ENCODE assay signal across 8 mouse cellular contexts in genomic region chrX:50550297-50550696, GRCm38 (mm10).
DNase-seq lines count a peak whose midpoint lies in the region; ATAC-seq and TF ChIP-seq lines count a peak whose summit lies in the region.

No protein-coding gene starts in this region.

- no peak overlapping the region; the same call in 1 of the 2 replicates for H3K27ac ChIP-seq in heart, embryonic 10.5 days
- no peak overlapping the region for H3K27ac ChIP-seq in ES-E14 (ENCODE audit: insufficient read depth, low read depth, low read length, poor library complexity, severe bottlenecking)
- no peak overlapping the region for H3K27ac ChIP-seq in forebrain, embryonic 10.5 days
- no peak overlapping the region for H3K27ac ChIP-seq in hindbrain, postnatal 0 days
- no peak overlapping the region for H3K27ac ChIP-seq in lung, postnatal 0 days (ENCODE audit: low read length)

- peak; percentile 53 for TF ChIP-seq CTCF in hindbrain, postnatal 0 days (IDR thresholded peaks at IDR 0.05; ENCODE audit: low read depth)
- TF ChIP-seq CTCF in lung, postnatal 0 days (IDR thresholded peaks at IDR 0.05): peak; percentile 68

- 48% methylated on average over 10 of the region's 10 CpGs for WGBS in heart, embryonic 10.5 days
- 54% methylated on average over 10 of the region's 10 CpGs for WGBS in forebrain, embryonic 10.5 days
- 35% methylated on average over 10 of the region's 10 CpGs for WGBS in hindbrain, postnatal 0 days
- WGBS in lung, postnatal 0 days: 57% methylated on average over 10 of the region's 10 CpGs

- in situ Hi-C loops in ES-E14 (cut with MboI; ENCODE audit: low sequenced_read_pairs in 2 of 2, unreplicated experiment in 2 of 2): no loop called here

- no peaks in the 10 kb centered on the region for H3K27me3 ChIP-seq in heart, embryonic 10.5 days (ENCODE audit: insufficient read depth, poor library complexity, severe bottlenecking)
- H3K27me3 ChIP-seq in forebrain, embryonic 10.5 days (ENCODE audit: poor library complexity, severe bottlenecking): no peaks in the 10 kb centered on the region
- H3K27me3 ChIP-seq in hindbrain, postnatal 0 days (ENCODE audit: insufficient read depth, low read length): no peaks in the 10 kb centered on the region
- H3K27me3 ChIP-seq in lung, postnatal 0 days (replicated peaks; ENCODE audit: insufficient read depth, low read length): no peaks in the 10 kb centered on the region

- H3K4me1 ChIP-seq in heart, embryonic 10.5 days: no peaks in the 10 kb centered on the region
- no peaks in the 10 kb centered on the region for H3K4me1 ChIP-seq in ES-E14 (ENCODE audit: control insufficient read depth in 2 of 2, insufficient read depth in 2 of 2, low read length in 2 of 2, poor library complexity in 1 of 2)
- H3K4me1 ChIP-seq in forebrain, embryonic 10.5 days: no peaks in the 10 kb centered on the region
- H3K4me1 ChIP-seq in hindbrain, postnatal 0 days (ENCODE audit: insufficient read depth, low read length): no peaks in the 10 kb centered on the region
- no peaks in the 10 kb centered on the region for H3K4me1 ChIP-seq in lung, postnatal 0 days (ENCODE audit: insufficient read depth, low read depth, low read length)

- peak overlapping the region; percentile 47 for H3K4me3 ChIP-seq in heart, embryonic 10.5 days
- H3K4me3 ChIP-seq in ES-E14 (ENCODE audit: insufficient read depth in 1 of 2, low read depth in 1 of 2, low read length in 2 of 2, poor library complexity in 1 of 2, severe bottlenecking in 1 of 2): peak overlapping the region; percentile 43 to 68
- H3K4me3 ChIP-seq in forebrain, embryonic 10.5 days: peak overlapping the region; percentile 35
- H3K4me3 ChIP-seq in hindbrain, postnatal 0 days (ENCODE audit: low read length): peak overlapping the region; percentile 33
- H3K4me3 ChIP-seq in lung, postnatal 0 days (ENCODE audit: low read depth, low read length): peak overlapping the region; percentile 36; the same call in 1 of the 2 replicates

- TF ChIP-seq EP300 in lung, postnatal 0 days (IDR thresholded peaks at IDR 0.05): no peak

- peak overlapping the region; percentile 49 for H3K4me2 ChIP-seq in hindbrain, postnatal 0 days (ENCODE audit: low read depth, low read length)
- H3K4me2 ChIP-seq in lung, postnatal 0 days (replicated peaks; ENCODE audit: low read depth, low read length): peak overlapping the region; percentile 50

- H3K36me3 ChIP-seq in heart, embryonic 10.5 days: no peaks in the 10 kb centered on the region
- no peaks in the 10 kb centered on the region for H3K36me3 ChIP-seq in ES-E14 (ENCODE audit: control insufficient read depth, insufficient read depth, low read length, poor library complexity, severe bottlenecking)
- peaks cover 9% of the 10 kb centered on the region; the same call in 1 of the 2 replicates for H3K36me3 ChIP-seq in forebrain, embryonic 10.5 days (replicated peaks)
- H3K36me3 ChIP-seq in hindbrain, postnatal 0 days (ENCODE audit: insufficient read depth, low read length): no peaks in the 10 kb centered on the region
- no peaks in the 10 kb centered on the region for H3K36me3 ChIP-seq in lung, postnatal 0 days (ENCODE audit: insufficient read depth, low read length)

- H3K9me3 ChIP-seq in heart, embryonic 10.5 days: no peaks in the 10 kb centered on the region
- H3K9me3 ChIP-seq in ES-E14 (ENCODE audit: control insufficient read depth, insufficient read depth, low read depth, low read length): no peaks in the 10 kb centered on the region
- no peaks in the 10 kb centered on the region; the same call in 1 of the 2 replicates for H3K9me3 ChIP-seq in forebrain, embryonic 10.5 days
- no peaks in the 10 kb centered on the region for H3K9me3 ChIP-seq in hindbrain, postnatal 0 days (ENCODE audit: low read length)
- no peaks in the 10 kb centered on the region for H3K9me3 ChIP-seq in lung, postnatal 0 days (ENCODE audit: low read length)

- ATAC-seq in hindbrain, postnatal 0 days: no peak
- ATAC-seq in lung, postnatal 0 days: peak; percentile 44
- ATAC-seq in megakaryocyte-erythroid progenitor cell, adult 5-6 weeks (replicated peaks; ENCODE audit: low FRiP score, low TSS enrichment, poor library complexity, severe bottlenecking): no peak

- peak overlapping the region; percentile 74 for H3K9ac ChIP-seq in ES-E14 (ENCODE audit: insufficient read depth, low read depth, low read length, poor library complexity, severe bottlenecking)
- H3K9ac ChIP-seq in hindbrain, postnatal 0 days (replicated peaks; ENCODE audit: low read length): no peak overlapping the region
- H3K9ac ChIP-seq in lung, postnatal 0 days (replicated peaks; ENCODE audit: low read depth): no peak overlapping the region

- no peak for DNase-seq in heart, embryonic 10.5 days (ENCODE audit: low spot score)
- DNase-seq in heart, adult 11 months: no peak
- peak; percentile 54 for DNase-seq in ES-E14 (ENCODE audit: low read depth, low spot score)
- no peak for DNase-seq in forebrain, embryonic 10.5 days (ENCODE audit: extremely low spot score, low spot score)
- peak; percentile 68 for DNase-seq in hindbrain, postnatal 0 days (ENCODE audit: low spot score)
- DNase-seq in lung, postnatal 0 days (ENCODE audit: low spot score): peak; percentile 77
- peak; percentile 52 for DNase-seq in retina, embryonic 14.5 days (ENCODE audit: low spot score)

TF ChIP-seq in ES-E14, 5 proteins besides CTCF, POLR2A, EP300 and RAD21:
- TF ChIP-seq HCFC1 (IDR thresholded peaks at IDR 0.05; ENCODE audit: borderline replicate concordance, insufficient read depth, low read length) (no peak), CHD2 (IDR thresholded peaks at IDR 0.05; ENCODE audit: low read depth, low read length) (no peak), MAFK (IDR thresholded peaks at IDR 0.05; ENCODE audit: insufficient read depth, low read depth, low read length) (no peak), ZC3H11A (IDR thresholded peaks at IDR 0.05; ENCODE audit: borderline replicate concordance, low read depth, low read length) (no peak), ZNF384 (IDR thresholded peaks at IDR 0.05; ENCODE audit: low read depth, low read length) (peak; percentile 75)

Comparison
In these comparisons a context has a peak if more than half of its experiments do, and no peak if none do; other contexts are left out.
1. DNase-seq: peak in ES-E14 (single experiment), hindbrain, postnatal 0 days (single experiment), lung, postnatal 0 days (single experiment) and retina, embryonic 14.5 days (single experiment); none in heart, embryonic 10.5 days (single experiment), heart, adult 11 months (single experiment) and forebrain, embryonic 10.5 days (single experiment).
2. Peak in every context shown above with its lines, with median percentiles within 50 percentile points of each other: H3K4me3 ChIP-seq.